Mouse (Mus musculus) heart, embryonic 16.5 days (tissue): ENCODE measurements around the gene Casc3. TPM values are rescaled to one million over a fixed set of nuclear protein-coding genes. Genes with fewer than 3 reads are reported as not detected.

Source experiments
- ATAC-seq: fragments of 200-750 bp; cut with Nextera tagmentation; replicated peaks from 2 replicates; pipeline ENCODE4 v1.8.0; 2017; ENCODE audit warnings: moderate number of reproducible peaks; ENCODE audit not compliant: insufficient read depth, low FRiP score; ENCODE audit errors: extremely low read depth
- H3K27ac ChIP-seq: fragments of 300-500 bp; sonication (generic); 2 replicates; pipeline ENCODE4 v1.5.1; 2014; ENCODE audit warnings: mild to moderate bottlenecking, low read length, control low read depth, moderate library complexity
- H3K27me3 ChIP-seq: fragments of 300-500 bp; sonication (generic); 2 replicates; pipeline ENCODE4 v1.6.1; 2014; ENCODE audit warnings: low read length, mixed read lengths; ENCODE audit not compliant: control insufficient read depth, insufficient read depth
- H3K36me3 ChIP-seq: fragments of 300-500 bp; sonication (generic); 2 replicates; pipeline ENCODE4 v1.6.1; 2014; ENCODE audit not compliant: control insufficient read depth, insufficient read depth
- H3K4me1 ChIP-seq: fragments of 300-500 bp; sonication (generic); 2 replicates; pipeline ENCODE4 v1.6.1; 2014; ENCODE audit warnings: low read length, mixed read lengths; ENCODE audit not compliant: control insufficient read depth, insufficient read depth
- H3K4me2 ChIP-seq: fragments of 300-500 bp; sonication (generic); 2 replicates; pipeline ENCODE4 v1.6.1; 2014; ENCODE audit warnings: low read depth, mild to moderate bottlenecking, control low read depth, low read length
- H3K4me3 ChIP-seq: fragments of 300-500 bp; sonication (generic); 2 replicates; pipeline ENCODE4 v1.5.1; 2014; ENCODE audit warnings: mild to moderate bottlenecking, control low read depth, low read length
- H3K9ac ChIP-seq: fragments of 300-500 bp; sonication (generic); 2 replicates; pipeline ENCODE4 v1.6.1; 2014; ENCODE audit warnings: low read length, control low read depth
- H3K9me3 ChIP-seq: fragments of 300-500 bp; sonication (generic); replicated peaks from 2 replicates; pipeline ENCODE4 v1.6.1; 2016; ENCODE audit warnings: low read length; ENCODE audit not compliant: control insufficient read depth
- WGBS: fragments of 180-500 bp; shearing (Covaris S2); extraction: QIAGEN DNeasy Blood & Tissue Kit; methylation state at CpG from one replicate; pipeline ENCODE4 v1.1.7; 2014; 5-methylcytosine and 5-hydroxymethylcytosine counted together
- polyA plus RNA-seq: library from polyadenylated mRNA; unstranded; fragments of >200 nt; fragmentation: Nextera tagmentation; extraction: Ambion mirVana; gene quantifications from 2 replicates; pipeline ENCODE4 v1.2.1, GENCODE M21; 2015

Casc3 gene
- polyA plus RNA-seq, 1 experiment from 2014 or later = 23.4 TPM

GRCm38 (mm10) chr11:98829875-98830274 is 25.2 kb downstream of the Casc3 start:
- no peaks in the 10 kb centered on the region for H3K4me1 ChIP-seq
- H3K4me2 ChIP-seq = no peak overlapping the region
- H3K36me3 ChIP-seq = peaks cover 69% of the 10 kb centered on the region
- H3K9ac ChIP-seq = no peak overlapping the region
- ATAC-seq = no peak
- no peaks in the 10 kb centered on the region for H3K27me3 ChIP-seq
- no peak overlapping the region for H3K27ac ChIP-seq
- no peak overlapping the region for H3K4me3 ChIP-seq
- WGBS = 74% methylated on average over 4 of the region's 4 CpGs
- no peaks in the 10 kb centered on the region for H3K9me3 ChIP-seq

- H3K9me3 ChIP-seq = no peaks in the 10 kb centered on the region
- H3K36me3 ChIP-seq = peaks cover 32% of the 10 kb centered on the region
- peaks cover 9% of the 10 kb centered on the region; the same call in 1 of the 2 replicates for H3K4me1 ChIP-seq
- H3K9ac ChIP-seq = no peak overlapping the region
- WGBS = 55% methylated on average over 5 of the region's 5 CpGs
- peaks cover 7% of the 10 kb centered on the region; the same call in 1 of the 2 replicates for H3K27me3 ChIP-seq
- H3K4me3 ChIP-seq = no peak overlapping the region
- no peak for ATAC-seq
- H3K27ac ChIP-seq = no peak overlapping the region
- no peak overlapping the region for H3K4me2 ChIP-seq
Measured at GRCm38 (mm10) chr11:98835296-98835695, 30.6 kb downstream of the Casc3 start.

GRCm38 (mm10) chr11:98835725-98836124 is 31.0 kb downstream of the Casc3 start:
- H3K9me3 ChIP-seq = no peaks in the 10 kb centered on the region
- H3K36me3 ChIP-seq = peaks cover 29% of the 10 kb centered on the region
- H3K27me3 ChIP-seq = peaks cover 7% of the 10 kb centered on the region; the same call in 1 of the 2 replicates
- H3K4me2 ChIP-seq = no peak overlapping the region
- no peak overlapping the region for H3K27ac ChIP-seq
- no peak overlapping the region for H3K9ac ChIP-seq
- 57% methylated on average over 3 of the region's 3 CpGs for WGBS
- no peak for ATAC-seq
- H3K4me1 ChIP-seq = peaks cover 9% of the 10 kb centered on the region; the same call in 1 of the 2 replicates
- H3K4me3 ChIP-seq = no peak overlapping the region

GRCm38 (mm10) chr11:98836128-98836527 is 31.4 kb downstream of the Casc3 start:
- Histone ChIP-seq H3K9me3 (no peaks in the 10 kb centered on the region), H3K4me1 (peaks cover 9% of the 10 kb centered on the region; the same call in 1 of the 2 replicates), H3K27ac (no peak overlapping the region), H3K36me3 (peaks cover 28% of the 10 kb centered on the region), H3K9ac (no peak overlapping the region), H3K4me3 (peak overlapping the region; percentile 81), H3K4me2 (peak overlapping the region; percentile 100), H3K27me3 (peaks cover 7% of the 10 kb centered on the region; the same call in 1 of the 2 replicates)
- 0 out of 2 replicates have a peak, but pooled peaks have one; percentile 1 for ATAC-seq
- 32% methylated on average over 7 of the region's 7 CpGs for WGBS

DNA sequence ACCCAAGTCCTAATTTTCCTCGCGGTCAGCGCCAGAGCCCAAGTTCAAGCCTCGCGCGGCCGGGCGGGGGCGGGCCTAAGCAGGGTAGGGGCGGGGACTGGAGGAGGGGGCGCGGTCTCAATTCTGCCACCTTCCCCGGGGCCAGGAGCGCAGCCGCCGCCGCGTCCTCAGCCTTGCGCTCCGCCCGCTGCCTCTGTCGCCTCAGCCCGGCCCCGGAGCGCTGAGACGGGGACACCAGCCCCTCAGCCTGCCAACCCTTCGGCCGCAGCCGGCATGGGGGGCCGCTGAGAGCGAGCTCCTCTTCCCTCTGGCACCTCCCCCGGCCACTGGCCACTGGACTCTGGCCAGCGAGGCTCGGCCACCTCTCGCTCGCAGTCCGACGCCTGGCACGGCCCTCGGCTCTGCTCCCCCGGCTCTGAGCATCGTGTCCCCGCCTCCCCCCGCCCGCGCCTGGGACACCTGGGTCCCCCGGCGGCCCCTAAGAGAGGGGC is 32.0 kb downstream of the Casc3 start, which contains the start of gene Rapgefl1:
TSS of gene Rapgefl1 (plus strand) at position 135 of the 491 bp plus-strand sequence.
- Histone ChIP-seq H3K9ac (peak within 1 kb of the TSS; percentile 83), H3K27me3 (peaks cover 7% of the 10 kb centered on the region; the same call in 1 of the 2 replicates), H3K9me3 (no peaks in the 10 kb centered on the region), H3K27ac (no peak within 1 kb of the TSS), H3K4me3 (peak within 1 kb of the TSS; percentile 81), H3K4me2 (peak within 1 kb of the TSS; percentile 100), H3K4me1 (peaks cover 9% of the 10 kb centered on the region; the same call in 1 of the 2 replicates), H3K36me3 (peaks cover 22% of the 10 kb centered on the region)
- whole genome bisulfite sequencing = under 1% methylated on average over 48 of the region's 48 CpGs
- peak; percentile 89 for ATAC-seq

DNA sequence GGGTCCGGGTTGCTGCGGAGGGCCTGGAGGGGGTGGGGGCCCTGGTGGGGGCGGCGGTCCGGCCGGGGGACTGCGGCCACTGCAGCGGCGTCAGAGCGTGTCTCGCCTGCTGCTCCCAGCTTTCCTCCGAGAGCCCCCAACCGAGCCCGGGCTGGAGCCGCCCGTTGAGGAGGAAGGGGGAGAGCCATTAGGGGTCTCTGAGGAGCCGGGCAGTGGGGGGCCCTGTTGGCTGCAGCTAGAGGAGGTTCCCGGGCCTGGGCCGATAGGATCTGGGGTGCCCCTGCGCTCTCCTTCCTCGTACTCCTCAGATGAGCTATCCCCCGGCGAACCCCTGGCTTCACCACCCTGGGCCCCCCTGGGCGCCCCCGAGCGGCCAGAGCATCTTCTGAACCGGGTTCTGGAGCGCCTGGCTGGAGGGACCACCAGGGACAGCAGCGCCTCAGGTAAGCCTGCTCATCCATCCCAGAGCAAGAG is 32.6 kb downstream of the Casc3 start:
- Histone ChIP-seq H3K4me3 (peak overlapping the region; percentile 81), H3K9ac (peak overlapping the region; percentile 83), H3K9me3 (no peaks in the 10 kb centered on the region), H3K4me1 (peaks cover 9% of the 10 kb centered on the region; the same call in 1 of the 2 replicates), H3K4me2 (peak overlapping the region; percentile 100), H3K36me3 (peaks cover 17% of the 10 kb centered on the region), H3K27ac (no peak overlapping the region), H3K27me3 (peaks cover 7% of the 10 kb centered on the region; the same call in 1 of the 2 replicates)
- peak; percentile 14; the same call in 1 of the 2 replicates for ATAC-seq
- 2% methylated on average over 23 of the region's 29 CpGs for WGBS

DNA sequence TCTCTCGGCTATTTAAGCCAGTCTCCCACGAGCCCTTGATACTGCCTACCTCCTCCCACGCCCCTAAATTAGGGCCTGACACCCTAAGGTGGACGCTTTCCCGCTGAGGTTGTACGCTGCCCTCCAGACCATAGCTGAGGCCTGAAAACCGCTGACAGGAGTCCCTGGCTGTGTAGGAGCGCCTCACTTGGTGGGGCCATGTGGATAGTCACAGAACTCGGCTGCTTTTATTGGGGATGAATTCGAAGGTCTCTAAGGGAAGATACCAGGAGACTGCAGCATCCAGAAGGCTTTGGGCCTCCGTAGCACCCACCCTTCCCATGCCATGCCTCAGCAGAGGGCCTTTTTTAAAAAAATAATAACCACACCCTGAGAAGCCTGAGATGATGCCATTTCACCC is 33.2 kb downstream of the Casc3 start:
- Histone ChIP-seq H3K9ac (no peak overlapping the region), H3K4me1 (peaks cover 9% of the 10 kb centered on the region; the same call in 1 of the 2 replicates), H3K4me2 (no peak overlapping the region), H3K36me3 (peaks cover 10% of the 10 kb centered on the region), H3K27ac (no peak overlapping the region), H3K9me3 (no peaks in the 10 kb centered on the region), H3K27me3 (peaks cover 7% of the 10 kb centered on the region; the same call in 1 of the 2 replicates), H3K4me3 (no peak overlapping the region)
- 62% methylated on average over 11 of the region's 11 CpGs for WGBS
- no peak for ATAC-seq

DNA sequence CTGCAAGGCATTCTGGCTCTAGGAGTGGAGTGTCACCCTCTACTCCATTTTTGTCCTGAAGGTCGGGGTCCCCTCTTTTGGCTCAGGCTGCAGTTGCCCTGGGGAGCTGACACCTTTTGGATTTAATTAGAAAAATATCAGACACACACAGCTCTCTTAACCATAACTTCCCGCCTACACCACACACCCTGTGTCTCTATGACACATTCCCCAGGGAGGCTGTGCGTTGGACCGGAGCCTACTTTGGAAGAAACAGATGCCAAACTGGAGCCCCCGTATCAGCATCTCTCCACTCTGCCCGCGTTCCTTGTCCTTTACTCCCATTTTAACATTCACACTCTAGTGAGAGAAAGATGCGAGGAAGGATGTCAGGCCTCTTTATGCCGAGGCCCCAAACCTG is 33.8 kb downstream of the Casc3 start:
- no peak overlapping the region for H3K4me2 ChIP-seq
- H3K27ac ChIP-seq = no peak overlapping the region
- H3K9me3 ChIP-seq = no peaks in the 10 kb centered on the region
- no peak overlapping the region for H3K9ac ChIP-seq
- ATAC-seq = no peak
- H3K36me3 ChIP-seq = peaks cover 4% of the 10 kb centered on the region
- H3K4me3 ChIP-seq = no peak overlapping the region
- WGBS = 56% methylated on average over 9 of the region's 9 CpGs
- peaks cover 9% of the 10 kb centered on the region; the same call in 1 of the 2 replicates for H3K4me1 ChIP-seq
- peaks cover 7% of the 10 kb centered on the region; the same call in 1 of the 2 replicates for H3K27me3 ChIP-seq

- Histone ChIP-seq H3K27ac (no peak overlapping the region), H3K4me3 (no peak overlapping the region), H3K4me1 (peaks cover 9% of the 10 kb centered on the region; the same call in 1 of the 2 replicates), H3K4me2 (no peak overlapping the region), H3K27me3 (peaks cover 7% of the 10 kb centered on the region; the same call in 1 of the 2 replicates), H3K9me3 (no peaks in the 10 kb centered on the region), H3K9ac (no peak overlapping the region), H3K36me3 (no peaks in the 10 kb centered on the region)
- no peak for ATAC-seq
- 38% methylated on average over 6 of the region's 6 CpGs for WGBS
Measured at GRCm38 (mm10) chr11:98839402-98839801, 34.7 kb downstream of the Casc3 start.
